Mouse (Mus musculus) kidney, adult 8-10 months (tissue): ENCODE data around the gene Dbndd2.

ENCODE experiments used
- DNase-seq, 2 experiments: peaks; one replicate each; pipeline ENCODE4 v3.0.0; 2022

Gene Dbndd2

GRCm38 (mm10) chr2:164505619-164506347 is 19.9 kb downstream of the Dbndd2 start:
- no peak for DNase-seq

- DNase-seq, result no peak
These were observed 21.9 kb downstream of the Dbndd2 start for GRCm38 (mm10) chr2:164507811-164508210.

DNA sequence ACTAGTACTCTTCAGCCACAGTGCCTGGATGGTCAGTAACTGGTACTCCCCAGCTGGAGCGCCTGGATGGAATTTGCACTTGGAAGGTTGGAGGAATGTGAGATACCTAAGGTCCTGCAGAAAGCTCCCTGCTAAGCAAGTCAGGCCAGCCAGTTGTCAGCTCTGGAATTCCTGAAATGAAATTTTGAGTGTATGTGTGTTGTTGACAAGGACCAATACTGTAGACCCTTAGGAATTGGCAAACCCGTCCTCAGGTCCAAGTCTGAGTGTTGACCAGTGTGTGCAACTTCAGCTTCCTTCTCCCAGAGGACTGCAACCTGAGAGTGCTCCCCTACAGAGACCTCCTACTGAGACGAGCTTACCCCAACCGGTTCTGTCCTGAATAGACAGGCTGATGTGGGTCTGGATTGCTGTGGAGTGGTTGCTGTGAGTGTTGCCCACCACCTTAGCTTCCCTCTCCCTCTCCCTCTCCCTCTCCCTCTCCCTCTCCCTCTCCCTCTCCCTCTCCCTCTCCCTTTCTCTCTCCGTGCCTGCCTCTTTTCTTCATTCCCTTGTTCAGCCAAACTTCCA is 24.8 kb downstream of the Dbndd2 start:
- peak; percentile 52 to 67 for DNase-seq

DNA sequence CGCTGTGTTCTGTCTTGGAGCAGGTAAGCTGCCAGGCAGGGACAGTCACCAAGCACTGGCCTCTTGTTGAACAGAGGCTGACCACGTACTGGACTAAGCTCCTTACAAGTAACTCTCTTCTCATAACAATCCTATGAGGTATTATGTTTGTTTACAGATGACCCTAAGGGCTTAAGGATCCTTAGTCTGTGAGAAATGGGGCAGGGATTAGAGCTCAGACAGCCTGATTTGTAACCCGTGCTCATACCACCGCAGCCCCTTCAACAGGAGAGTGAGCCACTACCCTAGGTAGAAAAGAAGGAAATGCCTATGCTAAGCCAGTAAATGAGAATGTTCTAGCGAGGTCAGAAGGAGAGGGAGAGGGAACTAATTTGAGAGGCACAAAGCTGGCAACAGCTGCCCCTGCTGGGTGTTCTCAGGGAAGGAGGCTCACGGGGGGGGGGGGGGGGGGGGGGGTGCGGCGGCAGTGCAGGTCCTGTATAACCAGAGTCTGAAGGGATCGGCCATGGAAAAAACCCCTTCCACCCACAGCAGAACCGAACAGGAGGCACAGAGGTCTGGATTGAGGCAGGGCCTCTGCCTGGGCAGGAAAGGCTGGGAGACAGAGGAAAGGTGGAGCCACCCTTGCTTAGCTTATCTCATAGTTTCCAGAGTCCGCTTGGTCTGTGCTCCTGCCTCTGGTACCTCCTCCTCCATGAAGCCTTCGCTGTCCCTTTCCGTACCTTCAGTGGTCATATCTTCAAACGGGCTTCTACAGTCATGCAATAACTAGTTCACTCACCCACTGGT is 26.4 kb downstream of the Dbndd2 start:
- no peak for DNase-seq

DNA sequence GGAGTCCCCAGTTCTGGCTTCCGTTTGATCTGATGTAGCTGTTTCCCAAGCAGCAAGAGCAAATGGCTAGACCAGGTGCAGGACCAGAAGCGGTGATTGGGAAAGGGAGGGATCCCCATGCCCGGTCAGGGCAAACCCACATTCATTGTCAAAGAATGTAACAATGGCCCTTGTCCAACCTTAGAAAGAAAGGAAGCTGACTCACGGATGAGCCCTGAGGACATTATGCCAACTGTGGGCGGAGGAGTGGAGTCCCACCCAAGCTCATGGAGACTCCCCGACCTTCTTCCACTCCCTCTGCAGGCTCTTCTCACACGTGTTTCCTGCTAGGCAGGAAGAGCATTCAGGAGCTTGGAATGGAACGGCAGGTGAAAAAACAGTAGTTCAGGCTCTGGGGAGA is 27.5 kb downstream of the Dbndd2 start:
- peak; percentile 35 to 61 for DNase-seq

- DNase-seq, result no peak
These were observed 29.0 kb downstream of the Dbndd2 start for GRCm38 (mm10) chr2:164514916-164515315.

- no peak for DNase-seq
These were observed 30.0 kb downstream of the Dbndd2 start for GRCm38 (mm10) chr2:164515897-164516296.

GRCm38 (mm10) chr2:164516592-164516991 is 30.7 kb downstream of the Dbndd2 start:
- no peak for DNase-seq

GRCm38 (mm10) chr2:164517485-164518221 is 31.7 kb downstream of the Dbndd2 start:
- peak; percentile 44 to 73 for DNase-seq

- DNase-seq, result no peak
These were observed 32.6 kb downstream of the Dbndd2 start for GRCm38 (mm10) chr2:164518266-164519170.

- no peak for DNase-seq
These were observed 33.2 kb downstream of the Dbndd2 start for GRCm38 (mm10) chr2:164519171-164519526.

DNA sequence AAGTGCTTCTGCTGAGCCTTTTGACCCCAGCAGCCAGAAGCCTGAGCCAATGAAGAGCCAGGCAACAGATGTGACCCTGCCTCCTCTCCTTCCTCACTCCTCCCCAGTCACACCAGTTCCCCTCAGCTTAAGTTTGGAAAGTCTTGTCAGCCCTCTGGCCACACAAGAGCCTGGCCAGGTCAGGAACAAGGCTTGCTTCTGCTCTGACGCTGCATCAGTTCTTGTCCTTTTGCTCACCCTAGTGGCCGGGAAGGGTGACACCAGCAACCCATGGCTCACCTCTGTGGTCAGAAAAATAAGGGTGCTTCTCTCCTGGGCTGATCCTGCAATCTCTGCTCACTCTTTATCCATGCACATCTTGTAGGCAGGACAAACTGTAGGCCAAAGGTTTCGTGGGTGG is 34.9 kb downstream of the Dbndd2 start:
- peak; percentile 64 to 77 for DNase-seq

- DNase-seq, result no peak
These were observed 35.9 kb downstream of the Dbndd2 start for GRCm38 (mm10) chr2:164521841-164522240.

DNA sequence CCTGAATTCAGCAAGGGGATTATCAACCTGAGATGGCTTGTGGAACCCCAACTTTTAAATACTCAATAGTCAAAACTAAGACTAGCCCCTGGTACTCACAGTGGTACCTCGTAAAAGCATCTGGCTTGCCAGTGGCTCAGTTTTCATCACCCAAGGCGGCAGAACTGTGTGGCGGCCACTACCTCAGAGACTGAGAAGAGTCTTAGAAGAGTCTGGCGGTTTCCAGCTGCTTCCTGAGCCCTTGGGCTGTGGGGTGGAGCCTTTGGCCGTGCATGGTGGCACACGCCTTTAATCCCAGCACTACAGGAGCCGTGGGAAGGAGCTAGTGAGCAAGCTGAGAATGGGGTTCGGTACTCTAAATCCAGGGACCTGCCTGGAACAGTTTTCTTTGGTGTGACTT is 36.4 kb downstream of the Dbndd2 start:
- no peak for DNase-seq

DNA sequence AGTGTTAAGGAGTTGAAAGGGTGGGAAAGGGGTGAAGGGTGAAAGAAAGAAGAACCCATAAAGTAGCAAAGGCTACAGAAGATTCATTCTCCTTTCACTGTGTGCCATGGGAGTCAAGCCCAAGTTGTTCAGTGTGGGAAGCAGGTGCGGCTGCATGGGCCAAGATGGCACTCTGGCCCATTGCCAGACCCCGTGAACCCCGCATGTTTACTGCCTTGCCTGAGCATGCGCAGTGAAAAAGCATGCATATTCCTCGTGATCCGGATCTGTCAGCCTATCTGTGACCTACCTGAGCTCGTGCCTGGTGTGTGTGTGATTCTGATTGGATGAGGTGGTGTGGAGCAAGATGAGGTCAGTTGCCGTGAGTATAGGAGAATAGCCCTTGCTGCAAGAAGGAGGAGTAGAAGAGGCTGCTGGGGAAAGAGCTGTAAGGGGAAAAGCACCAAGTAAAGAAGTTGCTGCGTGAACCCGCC is 37.4 kb downstream of the Dbndd2 start:
- no peak for DNase-seq

- DNase-seq, result no peak
These were observed 42.7 kb downstream of the Dbndd2 start for GRCm38 (mm10) chr2:164528557-164528956.

- peak; percentile 61 to 75 for DNase-seq
These were observed 45.3 kb downstream of the Dbndd2 start for GRCm38 (mm10) chr2:164531169-164531568.

DNA sequence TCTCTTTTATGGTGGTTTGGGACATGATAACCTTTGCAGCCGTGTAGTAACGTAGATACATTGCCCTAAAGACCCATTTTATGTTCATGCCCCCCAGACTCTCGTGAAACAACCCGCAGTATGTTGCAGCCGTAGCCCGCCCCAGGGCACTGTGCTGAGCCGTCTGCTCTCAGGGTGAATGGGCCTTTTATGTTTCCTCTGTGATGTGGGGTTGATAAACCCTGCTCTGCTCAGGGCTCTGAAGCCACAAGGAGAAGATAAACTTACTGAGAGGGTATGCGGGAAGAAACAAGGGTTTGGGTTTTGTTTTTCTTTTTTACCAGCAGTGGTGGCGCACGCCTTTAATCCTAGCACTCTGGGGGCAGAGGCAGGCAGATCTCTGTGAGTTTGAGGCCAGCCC is 48.4 kb downstream of the Dbndd2 start:
- no peak for DNase-seq

- DNase-seq, result no peak
These were observed 51.1 kb downstream of the Dbndd2 start for GRCm38 (mm10) chr2:164537003-164537402.

DNA sequence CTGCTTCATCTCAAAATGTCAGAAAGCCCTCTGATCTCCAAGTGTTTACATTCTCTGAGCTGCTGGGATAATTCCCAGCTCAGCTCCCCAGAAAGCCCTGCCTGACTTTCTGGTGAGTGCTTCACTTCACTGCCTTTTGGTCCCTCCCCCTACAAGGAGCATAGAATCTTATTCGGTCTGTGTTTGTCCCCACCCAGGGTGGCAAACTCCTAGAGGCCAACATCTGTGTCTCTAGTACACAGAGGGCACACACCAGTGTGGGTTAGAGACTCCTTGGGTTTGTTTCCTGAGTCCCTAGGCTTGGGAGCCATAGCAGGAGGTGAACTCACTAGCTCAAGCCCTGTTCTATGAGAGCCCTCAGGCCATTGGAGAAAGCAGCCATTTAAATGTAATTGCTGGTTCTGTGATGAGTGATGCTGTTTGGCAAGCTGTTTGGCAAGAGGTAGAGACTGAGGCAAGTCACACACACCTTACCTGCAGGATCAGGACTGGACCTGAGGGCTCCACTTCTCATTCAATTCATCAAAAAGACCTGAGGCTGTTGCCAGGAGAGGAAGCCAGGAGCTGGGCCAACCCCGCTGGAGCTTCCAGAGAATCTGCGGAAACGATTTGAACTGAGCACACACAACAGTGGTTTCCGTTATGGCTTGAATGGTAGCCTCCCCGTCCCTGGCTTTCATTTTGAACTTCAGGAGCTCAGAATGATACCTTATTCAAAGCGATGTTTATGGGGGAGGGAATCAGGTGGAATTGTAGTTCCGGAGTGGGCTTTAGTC is 54.9 kb downstream of the Dbndd2 start:
- peak in 1 of 2 experiments; percentile 35 for DNase-seq

- DNase-seq, result no peak
These were observed 56.2 kb downstream of the Dbndd2 start for GRCm38 (mm10) chr2:164542132-164542531.
